Mouse (Mus musculus) embryonic facial prominence, embryonic 11.5 days (tissue): ENCODE data around the gene Capza1. TPM values are rescaled to one million over a fixed set of nuclear protein-coding genes. Genes with fewer than 3 reads are reported as not detected.

Experiments used
- ATAC-seq: fragments of 200-750 bp; cut with Nextera tagmentation; replicated peaks from 2 replicates; pipeline ENCODE4 v1.8.0; 2017; ENCODE audit warnings: low read depth; ENCODE audit not compliant: insufficient number of reproducible peaks, low FRiP score, low TSS enrichment
- DNase-seq: peaks from one replicate; pipeline ENCODE4 v3.0.0-alpha.2; 2015; ENCODE audit warnings: low spot score
- H3K27ac ChIP-seq: fragments of 300-500 bp; sonication (generic); replicated peaks from 2 replicates; pipeline ENCODE4 v1.5.1; 2014; ENCODE audit warnings: mild to moderate bottlenecking, low read depth, low read length, control low read depth
- H3K27me3 ChIP-seq: fragments of 300-500 bp; sonication (generic); 2 replicates; pipeline ENCODE4 v1.6.1; 2014; ENCODE audit warnings: mild to moderate bottlenecking, low read length, moderate library complexity, mixed read lengths; ENCODE audit not compliant: control insufficient read depth, insufficient read depth
- H3K36me3 ChIP-seq: fragments of 300-500 bp; sonication (generic); replicated peaks from 2 replicates; pipeline ENCODE4 v1.6.1; 2014; ENCODE audit warnings: low read depth, mild to moderate bottlenecking, low read length, moderate library complexity, mixed read lengths; ENCODE audit not compliant: control insufficient read depth, insufficient read depth
- H3K4me1 ChIP-seq: fragments of 300-500 bp; sonication (generic); 2 replicates; pipeline ENCODE4 v1.6.1; 2014; ENCODE audit warnings: low read length, mixed read lengths; ENCODE audit not compliant: control insufficient read depth, insufficient read depth
- H3K4me2 ChIP-seq: fragments of 300-500 bp; sonication (generic); 2 replicates; pipeline ENCODE4 v1.6.1; 2014; ENCODE audit warnings: low read depth, mild to moderate bottlenecking, control low read depth, low read length, moderate library complexity
- H3K4me3 ChIP-seq: fragments of 300-500 bp; sonication (generic); 2 replicates; pipeline ENCODE4 v1.5.1; 2014; ENCODE audit warnings: low read depth, low read length, control low read depth
- H3K9ac ChIP-seq: fragments of 300-500 bp; sonication (generic); replicated peaks from 2 replicates; pipeline ENCODE4 v1.6.1; 2014; ENCODE audit warnings: mild to moderate bottlenecking, control low read depth, low read length
- H3K9me3 ChIP-seq: fragments of 300-500 bp; sonication (generic); replicated peaks from 2 replicates; pipeline ENCODE4 v1.6.1; 2016; ENCODE audit warnings: mild to moderate bottlenecking, low read length, inconsistent platforms, mixed read lengths; ENCODE audit not compliant: control insufficient read depth
- WGBS: fragments of 180-500 bp; shearing (Covaris S2); extraction: QIAGEN DNeasy Blood & Tissue Kit; methylation state at CpG from one replicate; pipeline ENCODE4 v1.1.7; 2014; 5-methylcytosine and 5-hydroxymethylcytosine counted together
- polyA plus RNA-seq: library from polyadenylated mRNA; unstranded; fragments of >200 nt; fragmentation: Nextera tagmentation; extraction: Ambion mirVana; gene quantifications from 2 replicates; pipeline ENCODE4 v1.2.1, GENCODE M21; 2014

Capza1 gene
- polyA plus RNA-seq, 1 experiment from 2014 or later, result 250 TPM

DNA sequence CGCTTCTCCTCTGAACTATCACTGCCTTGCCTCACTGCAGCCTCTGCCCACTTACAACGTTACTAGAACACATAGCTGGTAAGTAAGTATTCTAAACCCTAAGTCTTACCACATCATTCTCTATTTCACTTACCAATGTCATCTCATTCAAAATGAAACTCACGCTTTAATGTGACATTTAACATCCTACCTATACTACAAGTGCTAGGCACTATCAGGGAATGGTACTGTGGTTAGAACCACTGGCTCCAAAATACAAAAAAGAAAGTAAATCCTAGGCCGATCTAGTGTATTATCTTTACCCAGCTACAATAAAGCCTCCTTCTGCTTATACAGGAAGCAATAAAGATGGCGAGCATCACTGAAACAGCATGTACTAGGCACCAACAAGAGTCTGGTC lies 23.3 kb downstream of the Capza1 start:
- DNase-seq (no peak), ATAC-seq (no peak)
- Histone ChIP-seq H3K9me3 (no peaks in the 10 kb centered on the region), H3K36me3 (peaks cover 3% of the 10 kb centered on the region), H3K4me2 (no peak overlapping the region), H3K4me1 (no peaks in the 10 kb centered on the region), H3K9ac (no peak overlapping the region), H3K27me3 (no peaks in the 10 kb centered on the region), H3K4me3 (no peak overlapping the region), H3K27ac (no peak overlapping the region)
- WGBS, result 95% methylated on average over 5 of the region's 5 CpGs

- Histone ChIP-seq H3K9ac (no peak overlapping the region), H3K9me3 (no peaks in the 10 kb centered on the region), H3K4me2 (no peak overlapping the region), H3K27ac (no peak overlapping the region), H3K4me3 (no peak overlapping the region), H3K27me3 (no peaks in the 10 kb centered on the region), H3K36me3 (peaks cover 2% of the 10 kb centered on the region; the same call in 1 of the 2 replicates), H3K4me1 (no peaks in the 10 kb centered on the region)
- DNase-seq (no peak), ATAC-seq (no peak)
- 96% methylated on average over 3 of the region's 3 CpGs for WGBS
Observed at GRCm38 (mm10) chr3:104835797-104836196, 28.5 kb downstream of the Capza1 start.

- Histone ChIP-seq H3K4me1 (no peaks in the 10 kb centered on the region), H3K4me2 (no peak overlapping the region), H3K27me3 (no peaks in the 10 kb centered on the region), H3K9ac (no peak overlapping the region), H3K27ac (no peak overlapping the region), H3K36me3 (no peaks in the 10 kb centered on the region), H3K4me3 (no peak overlapping the region), H3K9me3 (no peaks in the 10 kb centered on the region)
- DNase-seq, result no peak
- 88% methylated on average over 3 of the region's 3 CpGs for WGBS
- no peak for ATAC-seq
Observed at GRCm38 (mm10) chr3:104822413-104822812, 41.9 kb downstream of the Capza1 start.

GRCm38 (mm10) chr3:104820426-104820825 lies 43.9 kb downstream of the Capza1 start:
- Histone ChIP-seq H3K9me3 (no peaks in the 10 kb centered on the region), H3K36me3 (no peaks in the 10 kb centered on the region), H3K4me2 (no peak overlapping the region), H3K4me1 (no peaks in the 10 kb centered on the region), H3K4me3 (no peak overlapping the region), H3K27ac (no peak overlapping the region), H3K27me3 (no peaks in the 10 kb centered on the region), H3K9ac (no peak overlapping the region)
- 53% methylated on average over 1 of the region's 1 CpGs for WGBS
- ATAC-seq (no peak), DNase-seq (no peak)

- Histone ChIP-seq H3K9me3 (no peaks in the 10 kb centered on the region), H3K9ac (peak overlapping the region; percentile 83), H3K36me3 (no peaks in the 10 kb centered on the region), H3K27ac (peak overlapping the region; percentile 92; the same call in 1 of the 2 replicates), H3K4me3 (peak overlapping the region; percentile 92), H3K4me2 (peak overlapping the region; percentile 87), H3K4me1 (no peaks in the 10 kb centered on the region), H3K27me3 (no peaks in the 10 kb centered on the region)
- WGBS, result 5% methylated on average over 3 of the region's 3 CpGs
- no peak for ATAC-seq
- DNase-seq, result no peak
Observed at GRCm38 (mm10) chr3:104818749-104819134, 45.6 kb downstream of the Capza1 start.

- Histone ChIP-seq H3K27me3 (no peaks in the 10 kb centered on the region), H3K4me3 (peak within 1 kb of the TSS; percentile 92), H3K4me2 (peak within 1 kb of the TSS; percentile 87), H3K36me3 (no peaks in the 10 kb centered on the region), H3K9ac (peak within 1 kb of the TSS; percentile 83), H3K27ac (peak within 1 kb of the TSS; percentile 92), H3K4me1 (no peaks in the 10 kb centered on the region), H3K9me3 (no peaks in the 10 kb centered on the region)
- WGBS, result 0% methylated on average over 38 of the region's 40 CpGs
- DNase-seq (peak; percentile 80), ATAC-seq (peak; percentile 68)
Observed at GRCm38 (mm10) chr3:104817991-104818748, 46.1 kb downstream of the Capza1 start, which contains the start of gene Mov10. TSS of gene Mov10 (minus strand) at chr3:104818563.

DNA sequence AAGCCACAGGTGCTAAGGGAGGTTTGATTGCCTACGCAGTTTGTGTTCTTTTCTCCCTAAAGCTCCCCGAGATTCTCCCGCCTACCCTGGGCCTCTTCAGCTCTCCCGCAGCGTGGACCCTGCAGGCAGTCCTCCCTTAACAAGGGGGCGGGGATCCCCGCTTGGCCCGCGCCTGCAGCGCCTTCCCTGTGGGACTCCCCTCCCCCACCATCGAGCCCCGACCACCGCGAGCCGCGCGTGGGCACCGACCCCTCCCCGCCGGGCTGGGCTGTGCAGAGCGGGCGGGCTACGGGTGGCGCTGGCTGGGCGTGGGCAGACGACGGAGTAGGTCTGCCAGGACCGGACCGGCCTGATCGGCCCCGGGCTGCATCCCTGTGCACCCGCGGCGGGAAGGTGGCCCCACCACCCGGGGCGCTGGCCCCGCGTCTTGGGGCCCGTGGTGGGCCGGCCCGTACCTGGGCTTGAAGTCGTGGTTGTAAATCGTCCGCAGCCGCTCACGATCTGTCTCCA lies 46.8 kb downstream of the Capza1 start:
- peak overlapping the region; percentile 92 for H3K27ac ChIP-seq

GRCm38 (mm10) chr3:104816130-104816529 lies 48.2 kb downstream of the Capza1 start:
- H3K9me3 ChIP-seq, result no peaks in the 10 kb centered on the region
- no peak overlapping the region for H3K4me2 ChIP-seq
- ATAC-seq (no peak), DNase-seq (no peak)
- WGBS, result 94% methylated on average over 7 of the region's 7 CpGs
- H3K27me3 ChIP-seq, result no peaks in the 10 kb centered on the region
- no peaks in the 10 kb centered on the region for H3K4me1 ChIP-seq
- H3K27ac ChIP-seq, result no peak overlapping the region
- H3K9ac ChIP-seq, result no peak overlapping the region
- no peak overlapping the region for H3K4me3 ChIP-seq
- H3K36me3 ChIP-seq, result no peaks in the 10 kb centered on the region

More for the DNA sequence above, 46.8 kb downstream of the Capza1 start:
- peak; percentile 67 for DNase-seq
- under 1% methylated on average over 46 of the region's 46 CpGs for WGBS
- no peaks in the 10 kb centered on the region for H3K27me3 ChIP-seq
- no peaks in the 10 kb centered on the region for H3K4me1 ChIP-seq
- H3K9me3 ChIP-seq, result no peaks in the 10 kb centered on the region
- H3K36me3 ChIP-seq, result no peaks in the 10 kb centered on the region
- ATAC-seq, result peak; percentile 82
- peak overlapping the region; percentile 92 for H3K4me3 ChIP-seq
- H3K9ac ChIP-seq, result peak overlapping the region; percentile 83
- H3K4me2 ChIP-seq, result peak overlapping the region; percentile 87
